1 mouse cellular context compared by ENCODE assay signal in genomic region chr7:28444344-28444974, GRCm38 (mm10).
TF ChIP-seq lines count a peak whose summit lies in the region.

No protein-coding gene starts in this region.

TF ChIP-seq in CH12.LX, 34 proteins besides CTCF, POLR2A, EP300 and RAD21 (continued from another document):
- TF ChIP-seq NRF1 (IDR thresholded peaks at IDR 0.05; ENCODE audit: low read depth, low read length) = no peak; the same call in 1 of the 2 replicates
- TF ChIP-seq UBTF (IDR thresholded peaks at IDR 0.05; ENCODE audit: low read depth, low read length) = no peak
- TF ChIP-seq BHLHE40 (IDR thresholded peaks at IDR 0.05; ENCODE audit: low read depth, low read length) = peak; percentile 54; the same call in 1 of the 2 replicates
- TF ChIP-seq PAX5 (IDR thresholded peaks at IDR 0.05; ENCODE audit: low read length) = no peak
- TF ChIP-seq MAX (IDR thresholded peaks at IDR 0.05; ENCODE audit: low read length) = no peak
